16 mouse cellular contexts compared by ENCODE assay signal in genomic region chr17:87055663-87056062, GRCm38 (mm10). TPM values are rescaled to one million over a fixed set of nuclear protein-coding genes. Genes with fewer than 3 reads are reported as not detected.
A peak's percentile ranks its signal among the peaks of the same experiment; 100 is the strongest.
DNase-seq lines count a peak whose midpoint lies in the region; ATAC-seq and TF ChIP-seq lines count a peak whose summit lies in the region.
"Had no signal": no experiment of that assay in that cellular context is flagged by ENCODE, and none has a peak within 500 bp of the region (broad histone marks: within the 10 kb centered on the region; RNA-seq: fewer than 3 reads in every experiment).

No protein-coding gene starts in this region.

- TF ChIP-seq EP300 in stomach, postnatal 0 days (optimal IDR thresholded peaks at IDR 0.05) = no peak

- no peak for ATAC-seq in kidney, embryonic 16.5 days (ENCODE audit: low FRiP score, low TSS enrichment)
- ATAC-seq in stomach, embryonic 16.5 days (ENCODE audit: insufficient read depth, low FRiP score) = no peak
- ATAC-seq in stomach, postnatal 0 days (ENCODE audit: low FRiP score, low TSS enrichment) = no peak
- ATAC-seq: CD4-positive, CD25-positive, alpha-beta regulatory T cell, adult 4 months; forebrain, embryonic 14.5 days; Patski had no signal

- H3K4me1 ChIP-seq in kidney, embryonic 16.5 days (ENCODE audit: insufficient read depth, low read length) = peaks cover 25% of the 10 kb centered on the region
- H3K4me1 ChIP-seq in stomach, embryonic 16.5 days (ENCODE audit: control insufficient read depth, insufficient read depth, low read length) = peaks cover 13% of the 10 kb centered on the region
- H3K4me1 ChIP-seq in stomach, postnatal 0 days (replicated peaks; ENCODE audit: control insufficient read depth, insufficient read depth) = no peaks in the 10 kb centered on the region
- H3K4me1 ChIP-seq: liver, embryonic 15.5 days had no signal

- no peaks in the 10 kb centered on the region for H3K9me3 ChIP-seq in kidney, embryonic 16.5 days (ENCODE audit: low read length)
- H3K9me3 ChIP-seq in stomach, embryonic 16.5 days (replicated peaks; ENCODE audit: control insufficient read depth, low read length) = no peaks in the 10 kb centered on the region
- no peaks in the 10 kb centered on the region for H3K9me3 ChIP-seq in stomach, postnatal 0 days (ENCODE audit: control insufficient read depth, low read length)
- H3K9me3 ChIP-seq: embryonic facial prominence, embryonic 13.5 days; intestine, embryonic 15.5 days; limb, embryonic 15.5 days; liver, embryonic 15.5 days had no signal

- no peak overlapping the region for H3K4me3 ChIP-seq in gastrocnemius, adult 2 months
- H3K4me3 ChIP-seq in kidney, embryonic 16.5 days (ENCODE audit: low read length) = no peak overlapping the region
- H3K4me3 ChIP-seq in stomach, embryonic 16.5 days (replicated peaks; ENCODE audit: low read length) = no peak overlapping the region
- no peak overlapping the region for H3K4me3 ChIP-seq in stomach, postnatal 0 days (ENCODE audit: low read depth, low read length)
- H3K4me3 ChIP-seq: embryonic facial prominence, embryonic 13.5 days; intestine, embryonic 15.5 days; limb, embryonic 15.5 days; liver, embryonic 15.5 days had no signal

- WGBS in kidney, embryonic 16.5 days = 42% methylated on average over 1 of the region's 1 CpGs
- 68% methylated on average over 1 of the region's 1 CpGs for WGBS in stomach, embryonic 16.5 days
- WGBS in stomach, postnatal 0 days = 48% methylated on average over 1 of the region's 1 CpGs

- TF ChIP-seq CTCF in gastrocnemius, adult 2 months (IDR thresholded peaks at IDR 0.05) = no peak
- no peak for TF ChIP-seq CTCF in stomach, postnatal 0 days (IDR thresholded peaks at IDR 0.05; ENCODE audit: low read depth)

- peak overlapping the region; percentile 70 for H3K27ac ChIP-seq in gastrocnemius, adult 2 months
- peak overlapping the region; percentile 75 for H3K27ac ChIP-seq in kidney, embryonic 16.5 days (ENCODE audit: low read length)
- H3K27ac ChIP-seq in stomach, embryonic 16.5 days (ENCODE audit: low read length) = no peak overlapping the region
- no peak overlapping the region for H3K27ac ChIP-seq in stomach, postnatal 0 days (replicated peaks)
- H3K27ac ChIP-seq: embryonic facial prominence, embryonic 13.5 days; intestine, embryonic 15.5 days; liver, embryonic 15.5 days had no signal

- no peaks in the 10 kb centered on the region for H3K36me3 ChIP-seq in kidney, embryonic 16.5 days (ENCODE audit: insufficient read depth, low read length)
- H3K36me3 ChIP-seq in stomach, embryonic 16.5 days (ENCODE audit: control insufficient read depth, insufficient read depth, low read length) = no peaks in the 10 kb centered on the region
- no peaks in the 10 kb centered on the region for H3K36me3 ChIP-seq in stomach, postnatal 0 days (ENCODE audit: control insufficient read depth, insufficient read depth, low read length)
- H3K36me3 ChIP-seq: embryonic facial prominence, embryonic 13.5 days; intestine, embryonic 15.5 days; limb, embryonic 15.5 days; liver, embryonic 15.5 days had no signal

- no peak for DNase-seq in gastrocnemius, adult 2 months
- DNase-seq in gastrocnemius, postnatal 10 days = no peak
- peak; percentile 28 to 48 for DNase-seq in heart, postnatal 10 days
- no peak for DNase-seq in heart, adult 18-20 months
- no peak for DNase-seq in kidney, adult 11 months
- DNase-seq in stomach, postnatal 0 days (ENCODE audit: low spot score) = no peak

- no peak overlapping the region for H3K9ac ChIP-seq in kidney, embryonic 16.5 days (replicated peaks; ENCODE audit: low read length)
- H3K9ac ChIP-seq in stomach, embryonic 16.5 days (ENCODE audit: low read length) = 0 out of 2 replicates have a peak overlapping the region, but pooled peaks have one; percentile 31
- no peak overlapping the region for H3K9ac ChIP-seq in stomach, postnatal 0 days (ENCODE audit: low read length)
- H3K9ac ChIP-seq: intestine, embryonic 15.5 days; limb, embryonic 15.5 days; liver, embryonic 15.5 days had no signal

- intact Hi-C loops in gastrocnemius, adult 2 months (cut with DNase I) = loop anchor here (5.0 kb wide), 1 partner anchor 52 kb away; the partner anchor contains the start of gene Socs5
- intact Hi-C loops in heart, postnatal 10 days (cut with DNase I) = loop anchor here (5.0 kb wide), 1 partner anchor 52 kb away; the partner anchor contains the start of gene Socs5

- no peak overlapping the region for H3K4me2 ChIP-seq in kidney, embryonic 16.5 days (replicated peaks; ENCODE audit: low read depth, low read length)
- no peak overlapping the region for H3K4me2 ChIP-seq in stomach, embryonic 16.5 days (ENCODE audit: low read depth, low read length)
- H3K4me2 ChIP-seq in stomach, postnatal 0 days (replicated peaks; ENCODE audit: low read depth) = no peak overlapping the region
- H3K4me2 ChIP-seq: embryonic facial prominence, embryonic 13.5 days; intestine, embryonic 15.5 days; limb, embryonic 15.5 days; liver, embryonic 15.5 days; midbrain, embryonic 11.5 days had no signal

- no peaks in the 10 kb centered on the region for H3K27me3 ChIP-seq in kidney, embryonic 16.5 days (ENCODE audit: insufficient read depth, low read length)
- H3K27me3 ChIP-seq in stomach, embryonic 16.5 days (ENCODE audit: control insufficient read depth, insufficient read depth, low read length) = no peaks in the 10 kb centered on the region
- H3K27me3 ChIP-seq in stomach, postnatal 0 days (ENCODE audit: control insufficient read depth, insufficient read depth, low read length) = no peaks in the 10 kb centered on the region
- H3K27me3 ChIP-seq: embryonic facial prominence, embryonic 13.5 days; intestine, embryonic 15.5 days; limb, embryonic 15.5 days; liver, embryonic 15.5 days; Patski had no signal

RNA-seq across cellular contexts. Expression of gene Cript, which starts 30.3 kb away (rescaled TPM):
- total RNA-seq in gastrocnemius, adult 2 months (2021) = 10 to 100 TPM; 46.1 to 51.7 TPM
- total RNA-seq in gastrocnemius, postnatal 10 days (2021) = 10 to 100 TPM; 26.3 to 29.2 TPM
- 10 to 100 TPM; 49.5 to 49.6 TPM for total RNA-seq in heart, postnatal 10 days (2021)
- total RNA-seq in heart, adult 18-20 months (2021) = 10 to 100 TPM; 43.4 to 46.2 TPM
- 136 and 140 TPM in 2 replicates for polyA plus RNA-seq in kidney, embryonic 16.5 days (2015; fragmentation: Nextera tagmentation; extraction: Ambion mirVana)
- polyA plus RNA-seq in stomach, embryonic 16.5 days (2015; fragmentation: Nextera tagmentation; extraction: Ambion mirVana) = 115 and 120 TPM in 2 replicates
- polyA plus RNA-seq in stomach, postnatal 0 days (2015; fragmentation: Nextera tagmentation; extraction: Ambion mirVana) = 138 and 140 TPM in 2 replicates

RNA-seq across cellular contexts. Expression of gene Pigf, which starts 30.5 kb away (rescaled TPM):
- total RNA-seq in gastrocnemius, adult 2 months (2021) = 1 to 10 TPM; 2.2 to 2.7 TPM
- total RNA-seq in gastrocnemius, postnatal 10 days (2021) = 1 to 10 TPM; 3.8 to 4.1 TPM
- total RNA-seq in heart, postnatal 10 days (2021) = 1 to 10 TPM; 4.7 to 6.4 TPM
- total RNA-seq in heart, adult 18-20 months (2021) = 1 to 10 TPM; 3.8 to 4.8 TPM
- 37.9 and 41.5 TPM in 2 replicates for polyA plus RNA-seq in kidney, embryonic 16.5 days (2015; fragmentation: Nextera tagmentation; extraction: Ambion mirVana)
- polyA plus RNA-seq in stomach, embryonic 16.5 days (2015; fragmentation: Nextera tagmentation; extraction: Ambion mirVana) = 51.8 and 52.4 TPM in 2 replicates
- 49.4 and 50.2 TPM in 2 replicates for polyA plus RNA-seq in stomach, postnatal 0 days (2015; fragmentation: Nextera tagmentation; extraction: Ambion mirVana)

RNA-seq across cellular contexts. Expression of gene Socs5, which starts 51.8 kb away (rescaled TPM):
- 10 to 100 TPM; 12.9 to 20.5 TPM for total RNA-seq in gastrocnemius, adult 2 months (2021)
- total RNA-seq in gastrocnemius, postnatal 10 days (2021) = 10 to 100 TPM; 12.3 to 15.0 TPM
- total RNA-seq in heart, postnatal 10 days (2021) = 10 to 100 TPM; 30.7 to 32.0 TPM
- 10 to 100 TPM; 27.6 to 30.0 TPM for total RNA-seq in heart, adult 18-20 months (2021)
- 14.7 and 15.6 TPM in 2 replicates for polyA plus RNA-seq in kidney, embryonic 16.5 days (2015; fragmentation: Nextera tagmentation; extraction: Ambion mirVana)
- 7.9 and 8.7 TPM in 2 replicates for polyA plus RNA-seq in stomach, embryonic 16.5 days (2015; fragmentation: Nextera tagmentation; extraction: Ambion mirVana)
- 4.8 and 4.9 TPM in 2 replicates for polyA plus RNA-seq in stomach, postnatal 0 days (2015; fragmentation: Nextera tagmentation; extraction: Ambion mirVana)

Comparison
In these comparisons a context has a peak if more than half of its experiments do, and no peak if none do; other contexts are left out.
1. DNase-seq: peak in heart, postnatal 10 days (2 of 2); none in gastrocnemius, adult 2 months (single experiment), gastrocnemius, postnatal 10 days (single experiment), heart, adult 18-20 months (0 of 2), kidney, adult 11 months (single experiment) and stomach, postnatal 0 days (single experiment).
2. H3K27ac ChIP-seq: peak in gastrocnemius, adult 2 months (single experiment) and kidney, embryonic 16.5 days (single experiment); none in stomach, embryonic 16.5 days (single experiment) and stomach, postnatal 0 days (single experiment).